Mouse (Mus musculus) hindbrain, embryonic 14.5 days (tissue): Measurements from ENCODE around the gene Prkch. TPM values are rescaled to one million over a fixed set of nuclear protein-coding genes. Genes with fewer than 3 reads are reported as not detected.

Source experiments
- ATAC-seq: fragments of 200-750 bp; cut with Nextera tagmentation; 2 replicates; pipeline ENCODE4 v1.8.0; 2017; ENCODE audit warnings: moderate number of reproducible peaks, mild to moderate bottlenecking, moderate TSS enrichment, moderate library complexity; ENCODE audit not compliant: low FRiP score
- DNase-seq: peaks from one replicate; pipeline ENCODE4 v3.0.0-alpha.2; 2015; ENCODE audit warnings: low spot score
- H3K27ac ChIP-seq: fragments of 300-500 bp; sonication (generic); 2 replicates; pipeline ENCODE4 v1.5.1; 2014; ENCODE audit warnings: mild to moderate bottlenecking, moderate library complexity
- H3K27me3 ChIP-seq: fragments of 300-500 bp; sonication (generic); 2 replicates; pipeline ENCODE4 v1.6.1; 2014; ENCODE audit warnings: mild to moderate bottlenecking, low read length, mixed read lengths; ENCODE audit not compliant: control insufficient read depth, insufficient read depth
- H3K36me3 ChIP-seq: fragments of 300-500 bp; sonication (generic); replicated peaks from 2 replicates; pipeline ENCODE4 v1.6.1; 2014; ENCODE audit not compliant: control insufficient read depth, insufficient read depth
- H3K4me1 ChIP-seq: fragments of 300-500 bp; sonication (generic); replicated peaks from 2 replicates; pipeline ENCODE4 v1.6.1; 2014; ENCODE audit warnings: antibody characterized with exemption, low read length, mixed read lengths; ENCODE audit not compliant: control insufficient read depth, insufficient read depth
- H3K4me2 ChIP-seq: fragments of 300-500 bp; sonication (generic); replicated peaks from 2 replicates; pipeline ENCODE4 v1.6.1; 2014; ENCODE audit warnings: mild to moderate bottlenecking, moderate library complexity
- H3K4me3 ChIP-seq: fragments of 300-500 bp; sonication (generic); replicated peaks from 2 replicates; pipeline ENCODE4 v1.5.1; 2014; ENCODE audit warnings: mild to moderate bottlenecking, low read length
- H3K9ac ChIP-seq: fragments of 300-500 bp; sonication (generic); 2 replicates; pipeline ENCODE4 v1.6.1; 2014
- H3K9me3 ChIP-seq: fragments of 300-500 bp; sonication (generic); 2 replicates; pipeline ENCODE4 v1.6.1; 2016; ENCODE audit warnings: low read length; ENCODE audit not compliant: control insufficient read depth
- WGBS: fragments of 180-500 bp; shearing (Covaris S2); extraction: QIAGEN DNeasy Blood & Tissue Kit; methylation state at CpG from one replicate; pipeline ENCODE4 v1.1.7; 2014; 5-methylcytosine and 5-hydroxymethylcytosine counted together
- polyA plus RNA-seq: library from polyadenylated mRNA; unstranded; fragments of >200 nt; fragmentation: Nextera tagmentation; extraction: Ambion mirVana; gene quantifications from 2 replicates; pipeline ENCODE4 v1.2.1, GENCODE M21; 2014

Prkch gene
- polyA plus RNA-seq, 1 experiment from 2014 or later: 9.9 TPM

- no peaks in the 10 kb centered on the region for H3K27me3 ChIP-seq
- 0 out of 2 replicates have a peak overlapping the region, but pooled peaks have one; percentile 10 for H3K27ac ChIP-seq
- H3K4me3 ChIP-seq: no peak overlapping the region
- DNase-seq (peak; percentile 44), ATAC-seq (peak; percentile 74; the same call in 1 of the 2 replicates)
- peak overlapping the region; percentile 31 for H3K4me2 ChIP-seq
- peaks cover 11% of the 10 kb centered on the region for H3K4me1 ChIP-seq
- no peaks in the 10 kb centered on the region for H3K9me3 ChIP-seq
- 0 out of 2 replicates have a peak overlapping the region, but pooled peaks have one; percentile 18 for H3K9ac ChIP-seq
- no peaks in the 10 kb centered on the region for H3K36me3 ChIP-seq
- WGBS: 21% methylated on average over 17 of the region's 17 CpGs
Observed at GRCm38 (mm10) chr12:73794151-73794883, 209.7 kb downstream of the Prkch start.

- no peaks in the 10 kb centered on the region for H3K27me3 ChIP-seq
- no peaks in the 10 kb centered on the region for H3K36me3 ChIP-seq
- DNase-seq (no peak), ATAC-seq (no peak)
- H3K27ac ChIP-seq: no peak overlapping the region
- 86% methylated on average over 5 of the region's 5 CpGs for WGBS
- H3K4me2 ChIP-seq: no peak overlapping the region
- H3K9ac ChIP-seq: no peak overlapping the region
- no peak overlapping the region for H3K4me3 ChIP-seq
- H3K4me1 ChIP-seq: no peaks in the 10 kb centered on the region
- no peaks in the 10 kb centered on the region for H3K9me3 ChIP-seq
Observed at GRCm38 (mm10) chr12:73799671-73800070, 215.1 kb downstream of the Prkch start.

GRCm38 (mm10) chr12:73800886-73801285 is 216.3 kb downstream of the Prkch start:
- Histone ChIP-seq H3K27me3 (no peaks in the 10 kb centered on the region), H3K4me1 (no peaks in the 10 kb centered on the region), H3K4me2 (no peak overlapping the region), H3K9ac (no peak overlapping the region), H3K9me3 (no peaks in the 10 kb centered on the region), H3K27ac (no peak overlapping the region), H3K36me3 (no peaks in the 10 kb centered on the region), H3K4me3 (no peak overlapping the region)
- DNase-seq (no peak), ATAC-seq (no peak)
- WGBS: 73% methylated on average over 3 of the region's 3 CpGs

GRCm38 (mm10) chr12:73801845-73802244 is 217.2 kb downstream of the Prkch start:
- no peak for ATAC-seq
- H3K9ac ChIP-seq: no peak overlapping the region
- WGBS: 91% methylated on average over 8 of the region's 8 CpGs

DNA sequence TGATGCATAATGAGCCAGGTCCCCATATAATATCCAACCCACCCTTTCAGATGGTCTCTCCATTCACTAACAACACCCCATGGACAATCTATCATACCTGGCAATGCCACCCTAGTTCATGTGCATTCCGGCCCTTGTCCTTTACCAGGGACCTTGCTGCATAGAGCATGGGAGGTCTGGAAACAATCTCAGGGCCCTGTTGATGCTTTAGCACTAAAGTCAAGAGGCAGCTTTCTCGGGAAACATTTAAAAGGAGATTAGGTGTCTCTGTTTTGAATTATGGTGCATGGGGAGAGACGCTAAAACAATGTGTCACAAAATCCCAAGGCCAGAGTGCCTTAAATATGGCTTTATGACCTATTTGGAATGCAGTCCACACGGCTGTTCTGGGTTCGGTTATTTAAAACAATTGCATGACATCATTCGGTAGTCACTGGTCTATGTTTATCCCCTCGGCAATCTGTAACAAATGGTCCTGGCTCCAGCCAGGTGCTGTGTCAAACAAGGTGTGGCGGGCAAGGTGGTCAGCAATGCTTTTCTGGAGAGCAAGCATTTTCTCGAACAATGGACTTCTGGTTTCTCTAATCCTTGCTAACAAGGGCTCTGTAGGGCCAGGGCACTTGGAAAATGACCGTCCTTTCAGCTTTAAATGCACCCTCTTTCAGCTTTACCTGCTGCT is 217.9 kb downstream of the Prkch start:
- 87% methylated on average over 10 of the region's 10 CpGs for WGBS
- Histone ChIP-seq H3K27ac (no peak overlapping the region), H3K4me1 (no peaks in the 10 kb centered on the region), H3K4me2 (no peak overlapping the region), H3K4me3 (no peak overlapping the region), H3K9me3 (no peaks in the 10 kb centered on the region), H3K9ac (no peak overlapping the region), H3K27me3 (no peaks in the 10 kb centered on the region), H3K36me3 (no peaks in the 10 kb centered on the region)
- ATAC-seq: no peak
- no peak for DNase-seq

More at GRCm38 (mm10) chr12:73801845-73802244, 217.2 kb downstream of the Prkch start:
- Histone ChIP-seq H3K27me3 (no peaks in the 10 kb centered on the region), H3K27ac (no peak overlapping the region), H3K9me3 (no peaks in the 10 kb centered on the region), H3K4me2 (no peak overlapping the region), H3K4me1 (no peaks in the 10 kb centered on the region), H3K36me3 (no peaks in the 10 kb centered on the region), H3K4me3 (no peak overlapping the region)
- DNase-seq: no peak

DNA sequence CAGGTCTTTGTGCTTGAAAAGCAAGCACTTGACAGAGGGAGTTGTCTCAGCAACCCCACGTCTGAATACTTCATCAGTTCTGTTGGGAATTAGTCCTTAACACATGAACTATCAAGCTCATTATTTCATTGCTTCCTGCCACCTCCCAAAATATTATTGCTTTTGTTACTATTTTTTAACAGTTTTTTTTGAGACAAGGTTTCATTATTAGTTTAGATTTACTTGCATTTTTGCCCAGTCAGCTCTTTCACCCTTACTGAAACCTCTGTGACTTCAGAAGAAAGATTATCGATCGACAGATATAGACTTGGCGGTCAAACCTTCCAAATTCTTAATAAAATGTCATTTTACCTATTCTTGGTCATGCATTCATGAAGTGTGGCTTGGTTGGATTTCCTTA is 219.3 kb downstream of the Prkch start:
- 94% methylated on average over 4 of the region's 4 CpGs for WGBS
- no peak overlapping the region for H3K4me3 ChIP-seq
- ATAC-seq (no peak), DNase-seq (no peak)
- H3K4me1 ChIP-seq: no peaks in the 10 kb centered on the region
- H3K36me3 ChIP-seq: no peaks in the 10 kb centered on the region
- H3K9ac ChIP-seq: no peak overlapping the region
- H3K9me3 ChIP-seq: no peaks in the 10 kb centered on the region
- no peaks in the 10 kb centered on the region for H3K27me3 ChIP-seq
- no peak overlapping the region for H3K4me2 ChIP-seq
- H3K27ac ChIP-seq: no peak overlapping the region

- Histone ChIP-seq H3K9ac (no peak overlapping the region), H3K27me3 (no peaks in the 10 kb centered on the region), H3K27ac (no peak overlapping the region), H3K4me1 (0 out of 2 replicates have a peak, but pooled peaks cover 3% of the 10 kb centered on the region), H3K36me3 (no peaks in the 10 kb centered on the region), H3K9me3 (no peaks in the 10 kb centered on the region), H3K4me3 (no peak overlapping the region), H3K4me2 (no peak overlapping the region)
- WGBS: 73% methylated on average over 3 of the region's 3 CpGs
- no peak for DNase-seq
- no peak for ATAC-seq
Observed at GRCm38 (mm10) chr12:73805541-73805940, 220.9 kb downstream of the Prkch start.

GRCm38 (mm10) chr12:73806003-73806402 is 221.4 kb downstream of the Prkch start:
- 43% methylated on average over 5 of the region's 5 CpGs for WGBS

DNA sequence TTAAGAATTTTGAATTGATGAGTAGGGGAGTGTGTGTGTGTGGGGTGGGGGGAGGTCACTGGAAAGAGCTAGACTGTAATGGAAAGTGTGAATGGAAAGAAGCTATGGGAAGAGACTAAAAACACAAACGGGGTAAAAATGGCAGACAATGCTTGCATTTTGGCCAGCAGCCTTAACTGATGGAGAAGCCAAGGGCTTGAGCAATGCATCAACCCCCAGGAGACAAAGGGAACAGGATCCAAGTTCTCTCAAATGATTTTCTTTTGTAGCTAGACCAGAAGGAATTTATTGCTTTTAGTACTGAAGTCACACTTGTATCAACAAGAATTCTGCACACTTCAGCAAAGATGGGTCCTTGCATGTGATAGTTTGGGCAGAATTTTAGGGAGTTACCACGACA is 222.6 kb downstream of the Prkch start:
- 0 out of 2 replicates have a peak, but pooled peaks cover 5% of the 10 kb centered on the region for H3K4me1 ChIP-seq
- DNase-seq: no peak
- no peaks in the 10 kb centered on the region for H3K36me3 ChIP-seq
- ATAC-seq: no peak
- no peaks in the 10 kb centered on the region for H3K27me3 ChIP-seq
- H3K4me3 ChIP-seq: no peak overlapping the region
- 79% methylated on average over 2 of the region's 2 CpGs for WGBS
- no peak overlapping the region for H3K27ac ChIP-seq
- no peaks in the 10 kb centered on the region for H3K9me3 ChIP-seq
- no peak overlapping the region for H3K9ac ChIP-seq
- no peak overlapping the region for H3K4me2 ChIP-seq

More at GRCm38 (mm10) chr12:73806003-73806402, 221.4 kb downstream of the Prkch start:
- Histone ChIP-seq H3K9me3 (no peaks in the 10 kb centered on the region), H3K9ac (no peak overlapping the region), H3K27me3 (no peaks in the 10 kb centered on the region), H3K4me2 (no peak overlapping the region), H3K36me3 (no peaks in the 10 kb centered on the region), H3K4me1 (0 out of 2 replicates have a peak, but pooled peaks cover 5% of the 10 kb centered on the region), H3K4me3 (no peak overlapping the region), H3K27ac (no peak overlapping the region)
- DNase-seq: no peak
- ATAC-seq: no peak
